22 mouse cellular contexts compared by ENCODE assay signal in the genomic region with DNA sequence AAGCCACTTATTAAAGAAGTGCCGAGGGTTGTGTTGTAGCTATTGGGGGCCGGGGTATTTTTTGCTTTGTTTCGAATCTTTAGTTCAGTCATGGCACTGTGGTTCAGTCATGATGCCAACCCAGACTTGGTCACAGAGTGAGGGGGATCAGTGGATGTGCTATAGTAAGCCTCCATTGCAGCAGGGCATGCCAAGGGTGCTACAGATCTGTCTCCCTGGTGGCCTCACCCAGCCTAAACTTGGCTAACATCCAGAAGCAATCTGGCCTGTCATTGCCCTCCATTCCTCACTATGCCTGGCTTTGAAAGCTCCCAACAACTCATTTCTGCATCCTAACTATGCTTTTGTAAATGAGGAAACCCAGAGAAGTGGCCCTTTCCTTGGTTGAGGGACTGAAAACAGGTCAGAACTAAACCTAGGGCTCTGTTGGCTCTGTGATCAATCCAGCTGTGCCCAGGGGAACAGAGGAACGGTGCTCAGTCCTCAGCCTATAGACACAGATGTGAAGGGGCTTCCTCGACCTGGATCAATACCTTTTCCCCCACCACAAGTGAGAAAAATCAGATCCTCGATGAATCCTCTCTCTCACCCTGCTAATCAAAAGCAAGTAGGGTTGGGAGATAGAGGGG.
A peak's percentile ranks its signal among the peaks of the same experiment; 100 is the strongest.
DNase-seq lines count a peak whose midpoint lies in the region; ATAC-seq and TF ChIP-seq lines count a peak whose summit lies in the region.
"Had no signal": no experiment of that assay in that cellular context is flagged by ENCODE, and none has a peak within 500 bp of the region (broad histone marks: within the 10 kb centered on the region; RNA-seq: fewer than 3 reads in every experiment).

No protein-coding gene starts in this region.

- H3K27me3 ChIP-seq in forebrain, embryonic 14.5 days (replicated peaks; ENCODE audit: control insufficient read depth, insufficient read depth, low read length): no peaks in the 10 kb centered on the region
- H3K27me3 ChIP-seq in forebrain, postnatal 0 days (ENCODE audit: insufficient read depth, low read length): no peaks in the 10 kb centered on the region
- H3K27me3 ChIP-seq in neural tube, embryonic 11.5 days (ENCODE audit: control insufficient read depth, insufficient read depth, low read length): peaks cover 3% of the 10 kb centered on the region; the same call in 1 of the 2 replicates
- peaks cover 10% of the 10 kb centered on the region for H3K27me3 ChIP-seq in hindbrain, embryonic 14.5 days (ENCODE audit: control insufficient read depth, insufficient read depth, low read length)
- H3K27me3 ChIP-seq in neural tube, embryonic 14.5 days (ENCODE audit: control insufficient read depth, insufficient read depth, low read length): no peaks in the 10 kb centered on the region
- H3K27me3 ChIP-seq in intestine, embryonic 16.5 days (replicated peaks; ENCODE audit: control insufficient read depth, insufficient read depth, low read length): no peaks in the 10 kb centered on the region
- H3K27me3 ChIP-seq: heart, embryonic 15.5 days; limb, embryonic 15.5 days; liver, embryonic 15.5 days had no signal

- peaks cover 7% of the 10 kb centered on the region; the same call in 1 of the 2 replicates for H3K4me1 ChIP-seq in forebrain, embryonic 14.5 days (ENCODE audit: control insufficient read depth, insufficient read depth, low read length)
- H3K4me1 ChIP-seq in forebrain, postnatal 0 days (ENCODE audit: insufficient read depth): no peaks in the 10 kb centered on the region
- peaks cover 15% of the 10 kb centered on the region for H3K4me1 ChIP-seq in neural tube, embryonic 11.5 days (ENCODE audit: control insufficient read depth, insufficient read depth, low read length)
- H3K4me1 ChIP-seq in hindbrain, embryonic 14.5 days (replicated peaks; ENCODE audit: control insufficient read depth, insufficient read depth, low read length): peaks cover 18% of the 10 kb centered on the region
- H3K4me1 ChIP-seq in neural tube, embryonic 14.5 days (ENCODE audit: control insufficient read depth, insufficient read depth, low read length): peaks cover 17% of the 10 kb centered on the region; the same call in 1 of the 2 replicates
- H3K4me1 ChIP-seq in intestine, embryonic 16.5 days (ENCODE audit: control insufficient read depth, insufficient read depth, low read length): peaks cover 9% of the 10 kb centered on the region; the same call in 1 of the 2 replicates
- H3K4me1 ChIP-seq: liver, embryonic 15.5 days had no signal

- peak; percentile 34 for DNase-seq in forebrain, embryonic 14.5 days (ENCODE audit: low spot score)
- DNase-seq in forebrain, postnatal 0 days: no peak
- no peak for DNase-seq in neural tube, embryonic 11.5 days (ENCODE audit: low spot score)
- no peak for DNase-seq in neural tube, embryonic 10.5 days (ENCODE audit: extremely low spot score, low spot score)
- no peak for DNase-seq in hindbrain, embryonic 14.5 days (ENCODE audit: low spot score)
- no peak for DNase-seq in adrenal gland, postnatal 10 days
- DNase-seq: adrenal gland, postnatal 25 days; cerebellum, adult 18-20 months; cerebellum, postnatal 36 days; gastrocnemius, postnatal 25 days; kidney, adult 11 months; kidney, postnatal 10 days had no signal

- no peaks in the 10 kb centered on the region for H3K36me3 ChIP-seq in forebrain, embryonic 14.5 days (ENCODE audit: control insufficient read depth, insufficient read depth, low read length)
- no peaks in the 10 kb centered on the region for H3K36me3 ChIP-seq in forebrain, postnatal 0 days (ENCODE audit: insufficient read depth)
- no peaks in the 10 kb centered on the region for H3K36me3 ChIP-seq in neural tube, embryonic 11.5 days (ENCODE audit: control insufficient read depth, insufficient read depth, low read length)
- no peaks in the 10 kb centered on the region for H3K36me3 ChIP-seq in hindbrain, embryonic 14.5 days (replicated peaks; ENCODE audit: control insufficient read depth, insufficient read depth)
- H3K36me3 ChIP-seq in neural tube, embryonic 14.5 days (ENCODE audit: control insufficient read depth, insufficient read depth, low read length): no peaks in the 10 kb centered on the region
- no peaks in the 10 kb centered on the region for H3K36me3 ChIP-seq in intestine, embryonic 16.5 days (ENCODE audit: control insufficient read depth, insufficient read depth, low read length)
- H3K36me3 ChIP-seq: G1E; heart, embryonic 15.5 days; limb, embryonic 15.5 days; liver, embryonic 15.5 days had no signal

- H3K9ac ChIP-seq in forebrain, embryonic 14.5 days (ENCODE audit: low read length): no peak overlapping the region
- no peak overlapping the region for H3K9ac ChIP-seq in forebrain, postnatal 0 days
- no peak overlapping the region for H3K9ac ChIP-seq in neural tube, embryonic 11.5 days (ENCODE audit: low read length)
- H3K9ac ChIP-seq in hindbrain, embryonic 14.5 days: no peak overlapping the region
- no peak overlapping the region for H3K9ac ChIP-seq in neural tube, embryonic 14.5 days (replicated peaks; ENCODE audit: low read depth, low read length)
- H3K9ac ChIP-seq in intestine, embryonic 16.5 days (ENCODE audit: low read depth, low read length): no peak overlapping the region
- H3K9ac ChIP-seq: heart, embryonic 15.5 days; limb, embryonic 15.5 days; liver, embryonic 15.5 days had no signal

- H3K9me3 ChIP-seq in forebrain, embryonic 14.5 days (replicated peaks; ENCODE audit: control insufficient read depth, low read length): no peaks in the 10 kb centered on the region
- H3K9me3 ChIP-seq in forebrain, postnatal 0 days (ENCODE audit: low read length): no peaks in the 10 kb centered on the region
- H3K9me3 ChIP-seq in neural tube, embryonic 11.5 days (ENCODE audit: control insufficient read depth, low read length): no peaks in the 10 kb centered on the region
- peaks cover 10% of the 10 kb centered on the region; the same call in 1 of the 2 replicates for H3K9me3 ChIP-seq in hindbrain, embryonic 14.5 days (ENCODE audit: control insufficient read depth, low read length)
- H3K9me3 ChIP-seq in neural tube, embryonic 14.5 days (ENCODE audit: control insufficient read depth, low read length): no peaks in the 10 kb centered on the region
- H3K9me3 ChIP-seq in intestine, embryonic 16.5 days (ENCODE audit: control insufficient read depth, low read length): no peaks in the 10 kb centered on the region; the same call in 1 of the 2 replicates
- H3K9me3 ChIP-seq: limb, embryonic 15.5 days; liver, embryonic 15.5 days had no signal

- no peak for TF ChIP-seq CTCF in forebrain, postnatal 0 days (IDR thresholded peaks at IDR 0.05; ENCODE audit: low read depth)

- no peak overlapping the region for H3K4me3 ChIP-seq in forebrain, embryonic 14.5 days (ENCODE audit: low read depth, low read length)
- no peak overlapping the region for H3K4me3 ChIP-seq in forebrain, postnatal 0 days (ENCODE audit: low read depth, low read length)
- H3K4me3 ChIP-seq in neural tube, embryonic 11.5 days (ENCODE audit: low read depth, low read length): no peak overlapping the region
- no peak overlapping the region for H3K4me3 ChIP-seq in hindbrain, embryonic 14.5 days (replicated peaks; ENCODE audit: low read length)
- no peak overlapping the region for H3K4me3 ChIP-seq in neural tube, embryonic 14.5 days (ENCODE audit: low read depth, low read length)
- no peak overlapping the region for H3K4me3 ChIP-seq in intestine, embryonic 16.5 days (ENCODE audit: low read length)
- H3K4me3 ChIP-seq: erythroblast, embryonic 14.5 days; heart, embryonic 15.5 days; layer of hippocampus, adult 2 months; limb, embryonic 15.5 days; liver, embryonic 15.5 days had no signal

- WGBS in forebrain, embryonic 14.5 days: 58% methylated on average over 6 of the region's 6 CpGs
- 52% methylated on average over 6 of the region's 6 CpGs for WGBS in forebrain, postnatal 0 days
- WGBS in neural tube, embryonic 11.5 days: 75% methylated on average over 6 of the region's 6 CpGs
- WGBS in hindbrain, embryonic 14.5 days: 64% methylated on average over 6 of the region's 6 CpGs
- 52% methylated on average over 6 of the region's 6 CpGs for WGBS in neural tube, embryonic 14.5 days
- WGBS in intestine, embryonic 16.5 days: 61% methylated on average over 6 of the region's 6 CpGs

- no peak overlapping the region for H3K27ac ChIP-seq in forebrain, embryonic 14.5 days (ENCODE audit: low read depth, low read length)
- no peak overlapping the region for H3K27ac ChIP-seq in forebrain, postnatal 0 days (ENCODE audit: low read depth, low read length)
- 0 out of 2 replicates have a peak overlapping the region, but pooled peaks have one; percentile 20 for H3K27ac ChIP-seq in neural tube, embryonic 11.5 days (ENCODE audit: low read depth, low read length)
- H3K27ac ChIP-seq in hindbrain, embryonic 14.5 days: peak overlapping the region; percentile 52; the same call in 1 of the 2 replicates
- H3K27ac ChIP-seq in neural tube, embryonic 14.5 days (ENCODE audit: low read depth, low read length): peak overlapping the region; percentile 40; the same call in 1 of the 2 replicates
- no peak overlapping the region for H3K27ac ChIP-seq in intestine, embryonic 16.5 days (ENCODE audit: low read length)
- H3K27ac ChIP-seq: heart, embryonic 15.5 days; layer of hippocampus, adult 2 months; limb, embryonic 15.5 days; liver, embryonic 15.5 days had no signal

- ATAC-seq in forebrain, embryonic 14.5 days: peak; percentile 45
- no peak for ATAC-seq in forebrain, postnatal 0 days
- no peak for ATAC-seq in neural tube, embryonic 11.5 days (ENCODE audit: insufficient read depth, low FRiP score, low TSS enrichment)
- ATAC-seq in hindbrain, embryonic 14.5 days (ENCODE audit: low FRiP score): peak; percentile 51; the same call in 1 of the 2 replicates
- 0 out of 2 replicates have a peak, but pooled peaks have one; percentile 7 for ATAC-seq in neural tube, embryonic 14.5 days (ENCODE audit: low read depth)
- ATAC-seq in intestine, embryonic 16.5 days: no peak
- ATAC-seq: activated CD4-positive, CD25-positive, alpha-beta regulatory T cell, adult 4 months; lung, postnatal 0 days had no signal

- H3K4me2 ChIP-seq in forebrain, embryonic 14.5 days (ENCODE audit: low read length): no peak overlapping the region
- H3K4me2 ChIP-seq in forebrain, postnatal 0 days (ENCODE audit: low read depth): no peak overlapping the region
- H3K4me2 ChIP-seq in neural tube, embryonic 11.5 days (ENCODE audit: low read depth): no peak overlapping the region
- H3K4me2 ChIP-seq in hindbrain, embryonic 14.5 days (replicated peaks): no peak overlapping the region; the same call in 1 of the 2 replicates
- no peak overlapping the region for H3K4me2 ChIP-seq in neural tube, embryonic 14.5 days (ENCODE audit: low read depth, low read length)
- no peak overlapping the region for H3K4me2 ChIP-seq in intestine, embryonic 16.5 days (ENCODE audit: low read depth, low read length)
- H3K4me2 ChIP-seq: heart, embryonic 15.5 days; limb, embryonic 15.5 days; liver, embryonic 15.5 days had no signal

Comparison
In these comparisons a context has a peak if more than half of its experiments do, and no peak if none do; other contexts are left out.
1. ATAC-seq: peak in forebrain, embryonic 14.5 days (single experiment), hindbrain, embryonic 14.5 days (single experiment) and neural tube, embryonic 14.5 days (single experiment); none in forebrain, postnatal 0 days (single experiment), neural tube, embryonic 11.5 days (single experiment) and intestine, embryonic 16.5 days (single experiment).
2. H3K27ac ChIP-seq: peak in neural tube, embryonic 11.5 days (single experiment), hindbrain, embryonic 14.5 days (single experiment) and neural tube, embryonic 14.5 days (single experiment); none in forebrain, embryonic 14.5 days (single experiment), forebrain, postnatal 0 days (single experiment) and intestine, embryonic 16.5 days (single experiment).